Mouse (Mus musculus): ENCODE measurements at regions not wholly inside any gene's neighbourhood (a gene's known extent, or its start where the extent isn't known, plus 50 kb on each side); places are given as distances from the start of the nearest gene placed in this dataset.

DNA sequence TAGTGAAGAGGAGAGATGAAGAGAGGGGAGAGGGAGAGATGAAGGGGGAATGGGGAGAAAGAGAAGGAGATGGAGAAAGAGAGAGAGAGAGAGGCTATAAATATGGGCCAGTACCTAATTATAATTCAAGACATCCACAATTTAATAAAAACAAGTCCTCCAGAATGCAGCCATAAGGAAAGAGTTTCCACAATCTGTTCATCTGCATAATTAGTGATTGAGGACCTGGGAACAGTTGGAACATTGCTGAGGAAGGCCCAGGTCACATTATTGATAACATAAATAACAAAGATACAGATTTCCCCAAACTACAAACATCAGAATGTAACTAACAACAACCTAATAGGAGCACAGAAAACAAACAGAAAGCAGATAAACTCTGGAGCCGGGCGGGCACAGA is 483.0 kb upstream of the Mpdz start:
- TF ChIP-seq JUND (IDR thresholded peaks at IDR 0.05; ENCODE audit: low read depth, low read length) (no peak), POLR2A (IDR thresholded peaks at IDR 0.05; ENCODE audit: control insufficient read depth in 1 of 2, insufficient read depth in 1 of 2, low read depth in 1 of 2, low read length in 2 of 2, poor library complexity in 1 of 2) (no peak), HCFC1 (IDR thresholded peaks at IDR 0.05; ENCODE audit: low read depth, low read length) (no peak), CTCF (IDR thresholded peaks at IDR 0.05 in 2 of 3, conservative IDR thresholded peaks at IDR 0.05 in 1 of 3; ENCODE audit: control insufficient read depth in 1 of 3, insufficient read depth in 1 of 3, low read depth in 2 of 3, low read length in 3 of 3, poor library complexity in 1 of 3, severe bottlenecking in 1 of 3) (no peak), TBP (IDR thresholded peaks at IDR 0.05; ENCODE audit: low read depth, low read length) (no peak), ZKSCAN1 (IDR thresholded peaks at IDR 0.05; ENCODE audit: low read depth, low read length) (no peak), TAL1 (IDR thresholded peaks at IDR 0.05; ENCODE audit: low read length) (no peak), MEF2A (IDR thresholded peaks at IDR 0.05; ENCODE audit: extremely low read depth, insufficient replicate concordance, low read depth, low read length, poor library complexity, severe bottlenecking) (no peak), SMC3 (IDR thresholded peaks at IDR 0.05; ENCODE audit: low read depth, low read length) (no peak), GATA1 (IDR thresholded peaks at IDR 0.05; ENCODE audit: low read depth, low read length) (no peak), POLR2AphosphoS2 (IDR thresholded peaks at IDR 0.05; ENCODE audit: low read length) (no peak), ZNF384 (IDR thresholded peaks at IDR 0.05; ENCODE audit: low read depth, low read length) (no peak), POLR2AphosphoS5 (IDR thresholded peaks at IDR 0.05; ENCODE audit: borderline replicate concordance, low read depth, low read length) (no peak)

Measured in MEL (cell line).